Mouse (Mus musculus) liver, embryonic 12.5 days (tissue): ENCODE data around the gene Rac2. TPM values are rescaled to one million over a fixed set of nuclear protein-coding genes. Genes with fewer than 3 reads are reported as not detected.

Experiments
- ATAC-seq: fragments of 200-750 bp; cut with Nextera tagmentation; 2 replicates; pipeline ENCODE4 v1.8.0; 2017; ENCODE audit warnings: moderate number of reproducible peaks, mild to moderate bottlenecking, moderate library complexity
- H3K27ac ChIP-seq: fragments of 300-500 bp; sonication (generic); 2 replicates; pipeline ENCODE4 v1.5.1; 2016; ENCODE audit warnings: mild to moderate bottlenecking
- H3K27me3 ChIP-seq: fragments of 300-500 bp; sonication (generic); replicated peaks from 2 replicates; pipeline ENCODE4 v1.6.1; 2016; ENCODE audit warnings: mild to moderate bottlenecking, moderate library complexity
- H3K36me3 ChIP-seq: fragments of 300-500 bp; sonication (generic); 2 replicates; pipeline ENCODE4 v1.6.1; 2016; ENCODE audit warnings: mild to moderate bottlenecking, moderate library complexity
- H3K4me1 ChIP-seq: fragments of 300-500 bp; sonication (generic); 2 replicates; pipeline ENCODE4 v1.6.1; 2016
- H3K4me2 ChIP-seq: fragments of 300-500 bp; sonication (generic); 2 replicates; pipeline ENCODE4 v1.6.1; 2016; ENCODE audit warnings: mild to moderate bottlenecking, moderate library complexity
- H3K4me3 ChIP-seq: fragments of 300-500 bp; sonication (generic); 2 replicates; pipeline ENCODE4 v1.5.1; 2016; ENCODE audit warnings: mild to moderate bottlenecking, moderate library complexity
- H3K9ac ChIP-seq: fragments of 300-500 bp; sonication (generic); 2 replicates; pipeline ENCODE4 v1.6.1; 2016; ENCODE audit warnings: mild to moderate bottlenecking, moderate library complexity
- H3K9me3 ChIP-seq: fragments of 300-500 bp; sonication (generic); replicated peaks from 2 replicates; pipeline ENCODE4 v1.6.1; 2016; ENCODE audit warnings: mild to moderate bottlenecking, moderate library complexity
- WGBS: fragments of 180-500 bp; shearing (Covaris S2); methylation state at CpG from one replicate; pipeline ENCODE4 v1.1.7; 2016; ENCODE audit not compliant: insufficient replicate concordance; 5-methylcytosine and 5-hydroxymethylcytosine counted together
- polyA plus RNA-seq: library from polyadenylated mRNA; unstranded; fragments of >200 nt; fragmentation: Nextera tagmentation; extraction: Ambion mirVana; gene quantifications from 2 replicates; pipeline ENCODE4 v1.2.1, GENCODE M21; 2016

The Rac2 gene
- polyA plus RNA-seq, 1 experiment from 2014 or later: 90.9 TPM

DNA sequence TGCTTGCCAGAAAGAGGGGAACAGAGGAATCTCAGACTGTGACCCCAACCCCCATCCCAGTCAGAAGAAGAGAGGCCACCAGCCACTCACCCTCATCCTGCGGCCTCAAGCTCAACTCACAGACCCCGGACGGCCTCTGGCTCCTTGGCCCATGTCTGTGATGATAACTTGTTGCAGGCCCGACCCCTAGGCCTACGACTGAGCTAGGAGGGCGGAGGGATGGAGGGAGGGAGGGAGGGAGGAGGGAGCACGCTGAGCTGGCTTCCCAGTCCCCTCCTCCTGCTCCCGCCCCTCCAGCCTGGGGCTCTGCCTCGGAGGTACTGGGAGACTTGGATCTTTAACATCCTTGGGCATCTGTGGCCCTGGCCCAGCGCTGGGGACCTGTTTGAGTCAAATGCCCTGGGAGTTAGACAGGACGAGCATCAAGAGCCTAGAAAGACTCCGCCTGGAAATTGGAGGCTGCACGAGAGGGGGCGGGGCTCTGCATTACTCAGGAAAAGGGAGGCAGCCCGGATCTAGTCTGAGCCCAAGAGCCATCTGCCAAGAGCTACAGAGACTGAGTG lies 43.1 kb downstream of the Rac2 start:
- Histone ChIP-seq H3K4me3 (peak overlapping the region; percentile 34), H3K9me3 (no peaks in the 10 kb centered on the region), H3K4me1 (peaks cover 51% of the 10 kb centered on the region), H3K4me2 (peak overlapping the region; percentile 56), H3K9ac (no peak overlapping the region), H3K27me3 (peaks cover 24% of the 10 kb centered on the region), H3K27ac (peak overlapping the region; percentile 62), H3K36me3 (no peaks in the 10 kb centered on the region)
- ATAC-seq: no peak; the same call in 1 of the 2 replicates
- 8% methylated on average over 15 of the region's 15 CpGs for WGBS

DNA sequence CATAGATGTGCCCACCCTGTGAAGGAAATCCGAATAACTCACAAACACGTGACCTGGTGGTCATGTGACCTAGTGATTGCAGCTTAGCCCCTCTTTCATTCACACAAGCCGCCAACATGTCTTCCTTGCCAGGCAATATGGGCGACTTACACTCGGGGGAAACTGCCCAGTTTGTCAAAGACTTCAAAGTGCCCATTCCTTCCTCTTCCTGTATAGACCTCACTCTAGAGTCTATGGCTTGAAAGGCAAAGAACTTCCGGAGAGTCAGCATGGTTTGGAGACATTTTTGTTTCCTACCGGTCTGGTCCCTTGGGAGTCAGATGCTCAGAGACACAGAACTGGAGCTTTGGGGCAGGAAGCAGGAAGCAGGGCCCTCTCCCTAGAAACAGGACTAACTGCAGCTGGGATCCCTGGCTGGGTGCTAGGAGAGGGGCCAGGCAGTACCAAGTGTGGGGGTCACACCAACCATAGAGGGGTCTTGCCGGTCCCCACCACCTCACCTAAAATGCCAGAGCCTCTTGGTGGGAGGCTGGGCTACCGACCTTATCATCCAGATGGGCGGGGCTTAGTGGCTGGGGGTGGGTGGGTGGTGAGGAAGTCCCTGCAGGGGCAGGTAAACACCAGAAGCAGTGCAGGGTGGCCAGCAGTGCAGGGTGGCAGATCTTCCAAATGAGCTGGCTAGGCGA lies 43.7 kb downstream of the Rac2 start:
- peaks cover 23% of the 10 kb centered on the region for H3K27me3 ChIP-seq
- H3K36me3 ChIP-seq: no peaks in the 10 kb centered on the region
- 25% methylated on average over 11 of the region's 11 CpGs for WGBS
- H3K4me3 ChIP-seq: peak overlapping the region; percentile 34
- H3K4me1 ChIP-seq: peaks cover 51% of the 10 kb centered on the region
- H3K9me3 ChIP-seq: no peaks in the 10 kb centered on the region
- no peak for ATAC-seq
- peak overlapping the region; percentile 56 for H3K4me2 ChIP-seq
- H3K27ac ChIP-seq: peak overlapping the region; percentile 62
- H3K9ac ChIP-seq: peak overlapping the region; percentile 22; the same call in 1 of the 2 replicates

DNA sequence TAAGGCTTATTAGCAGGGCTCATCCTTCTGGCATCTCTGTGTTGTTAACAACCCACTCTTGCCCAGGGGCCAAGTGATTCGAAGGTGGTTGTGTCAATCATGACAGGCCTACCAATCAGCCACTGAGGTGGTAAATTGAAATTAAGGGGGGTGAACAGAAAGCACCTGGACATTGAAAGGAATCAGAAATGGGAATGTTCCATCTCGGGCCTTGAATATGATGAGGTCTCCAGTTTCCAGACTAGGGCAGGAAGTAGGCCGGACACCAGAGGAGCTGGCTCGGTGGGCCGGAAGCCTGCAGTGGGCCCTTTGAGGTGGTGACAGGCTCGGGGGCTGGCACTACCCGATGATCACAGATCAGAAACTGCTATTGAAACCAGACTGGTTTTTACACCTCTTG lies 44.6 kb downstream of the Rac2 start:
- H3K9ac ChIP-seq: no peak overlapping the region
- no peaks in the 10 kb centered on the region for H3K36me3 ChIP-seq
- no peak for ATAC-seq
- H3K27me3 ChIP-seq: peaks cover 20% of the 10 kb centered on the region
- 54% methylated on average over 7 of the region's 7 CpGs for WGBS
- no peak overlapping the region for H3K4me2 ChIP-seq
- H3K4me1 ChIP-seq: peaks cover 44% of the 10 kb centered on the region
- no peak overlapping the region for H3K27ac ChIP-seq
- H3K4me3 ChIP-seq: no peak overlapping the region
- H3K9me3 ChIP-seq: no peaks in the 10 kb centered on the region

DNA sequence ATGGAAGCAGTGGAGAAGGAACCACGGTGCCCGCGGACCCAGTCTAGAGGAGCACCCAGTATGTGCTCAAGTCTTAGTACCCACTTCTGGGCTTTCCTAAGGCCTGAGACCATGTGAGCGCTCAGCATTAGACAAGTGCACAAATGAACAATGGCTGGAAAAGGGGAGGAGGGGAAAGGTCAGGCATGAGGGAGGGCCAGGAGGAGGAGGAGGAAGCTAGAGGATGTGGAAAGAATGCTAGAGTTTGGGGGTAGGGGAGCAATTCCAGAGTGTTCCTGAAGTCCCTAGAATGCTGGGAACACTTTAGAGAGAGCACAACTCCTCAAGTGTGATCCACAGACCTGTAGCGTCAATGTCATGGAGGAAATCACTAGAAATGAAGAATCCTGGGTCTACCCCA lies 48.4 kb downstream of the Rac2 start:
- Histone ChIP-seq H3K4me1 (peaks cover 13% of the 10 kb centered on the region), H3K27ac (no peak overlapping the region), H3K4me3 (no peak overlapping the region), H3K36me3 (no peaks in the 10 kb centered on the region), H3K4me2 (no peak overlapping the region), H3K27me3 (no peaks in the 10 kb centered on the region), H3K9ac (no peak overlapping the region), H3K9me3 (no peaks in the 10 kb centered on the region)
- 85% methylated on average over 5 of the region's 5 CpGs for WGBS
- ATAC-seq: no peak

DNA sequence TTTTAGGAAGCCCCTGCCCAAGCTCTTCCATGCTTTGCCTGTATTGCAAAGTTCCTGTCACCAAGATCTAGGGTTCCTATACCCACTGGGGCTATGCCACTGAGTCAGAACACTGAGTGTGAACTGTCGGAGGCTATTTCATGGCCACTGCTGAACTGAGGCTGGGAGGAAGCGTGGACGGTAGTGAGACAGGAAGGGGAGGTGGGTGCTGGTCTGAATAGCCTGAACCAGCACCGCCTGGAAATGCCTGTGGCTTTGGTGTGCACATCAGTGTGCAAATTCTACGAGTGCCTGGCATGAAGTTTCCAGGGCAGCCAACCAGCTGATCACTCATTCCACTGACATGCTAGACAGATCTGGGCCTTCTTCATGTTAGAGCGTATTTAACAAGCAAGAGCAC lies 50.7 kb downstream of the Rac2 start:
- H3K9ac ChIP-seq: no peak overlapping the region
- H3K36me3 ChIP-seq: no peaks in the 10 kb centered on the region
- H3K27ac ChIP-seq: no peak overlapping the region
- H3K27me3 ChIP-seq: no peaks in the 10 kb centered on the region
- H3K9me3 ChIP-seq: no peaks in the 10 kb centered on the region
- no peak overlapping the region for H3K4me3 ChIP-seq
- H3K4me2 ChIP-seq: no peak overlapping the region
- no peaks in the 10 kb centered on the region; the same call in 1 of the 2 replicates for H3K4me1 ChIP-seq
- WGBS: 44% methylated on average over 6 of the region's 6 CpGs
- ATAC-seq: no peak

DNA sequence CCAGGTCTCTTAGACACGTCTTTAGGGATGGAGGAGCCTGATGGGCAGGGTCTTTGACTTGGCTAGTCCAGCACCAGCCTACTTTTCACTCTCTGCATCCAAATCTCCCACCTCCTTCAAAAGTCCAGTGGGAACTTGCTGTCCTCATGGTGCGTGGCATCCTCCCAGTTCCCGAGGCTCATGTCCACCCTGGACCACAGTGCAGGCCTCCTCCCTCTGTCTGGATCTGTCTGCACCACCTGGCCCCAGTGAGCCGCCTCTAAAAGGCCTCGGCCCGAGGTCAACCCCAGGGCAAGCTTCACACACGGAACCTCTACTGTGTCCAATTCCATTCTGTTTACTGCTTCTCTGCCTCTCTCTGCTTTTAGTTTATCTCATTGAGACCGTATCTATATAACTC lies 51.3 kb downstream of the Rac2 start:
- H3K4me2 ChIP-seq: no peak overlapping the region
- H3K27me3 ChIP-seq: no peaks in the 10 kb centered on the region
- no peak overlapping the region for H3K9ac ChIP-seq
- H3K27ac ChIP-seq: no peak overlapping the region
- H3K4me1 ChIP-seq: no peaks in the 10 kb centered on the region; the same call in 1 of the 2 replicates
- WGBS: 62% methylated on average over 8 of the region's 8 CpGs
- no peaks in the 10 kb centered on the region for H3K9me3 ChIP-seq
- no peaks in the 10 kb centered on the region for H3K36me3 ChIP-seq
- H3K4me3 ChIP-seq: no peak overlapping the region
- ATAC-seq: no peak

DNA sequence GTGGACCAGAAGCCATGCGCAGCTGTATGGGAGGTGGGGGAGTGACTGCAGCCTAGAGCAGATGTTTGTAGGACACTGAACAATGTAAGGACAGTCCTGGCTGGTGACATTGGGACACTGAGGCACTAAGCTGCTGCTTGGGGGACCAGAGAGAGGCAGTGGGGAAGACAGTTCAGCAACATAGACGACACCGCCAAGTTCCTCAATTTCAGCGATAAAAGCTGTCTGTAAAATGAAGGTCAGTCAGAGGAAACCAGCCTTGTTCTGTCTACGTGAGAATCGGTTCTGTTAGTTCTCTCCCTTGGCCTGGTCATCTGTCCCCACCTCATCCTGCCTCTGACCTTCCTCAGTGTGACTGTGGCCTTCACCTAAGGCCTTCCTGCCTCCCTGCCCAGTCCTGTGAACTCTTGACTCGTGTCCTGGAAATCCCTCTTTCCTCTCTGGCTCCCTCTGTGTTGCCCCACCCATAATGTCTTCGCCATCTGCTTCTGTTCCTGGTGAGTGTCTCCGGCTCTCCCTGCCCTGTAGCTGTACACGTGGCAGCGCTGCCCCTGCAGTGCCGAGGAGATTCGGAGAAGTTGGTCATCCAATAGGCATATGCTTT lies 52.4 kb downstream of the Rac2 start:
- Histone ChIP-seq H3K9ac (no peak overlapping the region), H3K4me1 (no peaks in the 10 kb centered on the region), H3K27me3 (no peaks in the 10 kb centered on the region), H3K36me3 (no peaks in the 10 kb centered on the region), H3K9me3 (no peaks in the 10 kb centered on the region), H3K27ac (no peak overlapping the region), H3K4me2 (no peak overlapping the region), H3K4me3 (no peak overlapping the region)
- WGBS: 46% methylated on average over 13 of the region's 13 CpGs
- no peak for ATAC-seq

DNA sequence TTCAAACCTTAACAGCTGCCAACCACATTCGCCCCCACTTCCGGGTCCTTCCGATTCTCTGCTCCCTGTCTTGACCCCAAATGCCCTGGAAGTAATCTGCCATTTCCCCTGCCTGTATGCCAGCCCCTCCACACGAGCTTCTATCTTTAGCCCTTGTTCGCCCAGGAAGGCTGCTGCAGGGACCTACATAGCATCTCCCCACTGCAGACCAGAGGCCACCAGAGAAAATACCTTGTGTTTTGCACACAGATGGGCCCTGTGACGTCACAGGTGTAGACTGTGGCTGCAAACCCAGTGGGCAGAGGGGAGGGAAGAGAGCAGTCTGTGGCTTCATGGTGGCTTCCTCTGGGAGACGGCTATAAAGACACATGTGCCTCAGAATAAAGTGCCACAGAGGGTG lies 54.4 kb downstream of the Rac2 start:
- Histone ChIP-seq H3K27ac (no peak overlapping the region), H3K9me3 (no peaks in the 10 kb centered on the region), H3K4me3 (no peak overlapping the region), H3K36me3 (no peaks in the 10 kb centered on the region), H3K9ac (no peak overlapping the region), H3K4me2 (no peak overlapping the region), H3K27me3 (no peaks in the 10 kb centered on the region), H3K4me1 (0 out of 2 replicates have a peak, but pooled peaks cover 5% of the 10 kb centered on the region)
- 55% methylated on average over 7 of the region's 7 CpGs for WGBS
- no peak for ATAC-seq

DNA sequence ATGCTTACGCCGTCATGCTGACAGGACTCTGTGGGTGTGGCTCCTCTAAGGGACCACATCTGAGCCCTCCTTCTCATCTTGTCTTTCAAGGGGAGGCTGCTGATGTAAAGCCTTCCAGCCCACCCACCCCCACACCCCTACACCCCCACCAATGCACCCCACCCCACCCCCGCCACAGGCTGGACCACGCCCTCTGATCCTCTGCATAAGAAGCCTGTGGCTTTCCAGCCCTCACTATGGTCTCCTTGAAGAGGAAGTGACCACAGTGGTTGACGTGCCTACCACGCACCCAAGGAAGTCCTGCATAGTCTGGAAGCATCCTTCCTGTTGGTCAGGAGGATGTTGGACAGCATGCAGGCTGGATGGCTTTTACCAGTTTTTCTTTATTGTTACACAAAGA lies 56.8 kb downstream of the Rac2 start:
- Histone ChIP-seq H3K9me3 (no peaks in the 10 kb centered on the region), H3K4me3 (no peak overlapping the region), H3K9ac (no peak overlapping the region), H3K27ac (no peak overlapping the region), H3K27me3 (no peaks in the 10 kb centered on the region), H3K4me2 (no peak overlapping the region), H3K4me1 (peaks cover 17% of the 10 kb centered on the region), H3K36me3 (no peaks in the 10 kb centered on the region)
- no peak for ATAC-seq
- 30% methylated on average over 6 of the region's 6 CpGs for WGBS

DNA sequence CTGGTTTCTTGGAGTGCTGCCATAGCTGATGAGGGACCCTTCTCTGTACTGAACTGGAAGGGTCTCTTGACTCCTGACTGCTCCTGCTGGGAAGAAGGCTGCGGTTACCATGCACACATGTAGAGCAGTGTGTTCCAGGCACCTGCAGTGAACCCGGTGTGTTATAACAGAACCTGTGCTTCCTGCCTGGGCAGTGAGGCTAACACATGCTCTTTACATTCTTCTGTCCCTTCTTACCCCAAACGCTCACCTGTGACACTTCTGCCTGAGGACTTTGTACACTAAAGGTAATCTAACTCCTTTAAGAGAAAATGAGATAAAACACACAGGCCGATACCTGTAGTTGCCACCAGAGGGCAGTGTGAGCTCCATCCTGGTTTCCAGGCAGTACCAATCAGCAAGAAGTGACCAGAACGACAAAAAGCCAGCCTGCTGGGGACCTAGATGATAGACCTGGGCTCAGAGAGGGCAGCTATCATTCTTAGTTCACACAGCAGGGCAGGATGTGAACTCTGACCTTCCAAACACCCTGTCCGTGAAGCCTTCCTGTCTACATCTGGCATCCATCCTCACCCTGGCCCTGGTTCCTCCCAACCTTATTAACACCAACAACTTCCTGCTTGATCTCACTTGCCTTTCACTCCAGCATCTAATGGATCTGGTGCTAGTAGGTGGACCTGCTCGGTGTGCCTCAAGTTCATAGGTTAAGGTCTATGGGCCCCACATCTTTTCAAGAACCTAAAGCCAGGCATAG lies 58.0 kb downstream of the Rac2 start:
- Histone ChIP-seq H3K27ac (no peak overlapping the region), H3K27me3 (no peaks in the 10 kb centered on the region), H3K4me2 (no peak overlapping the region), H3K36me3 (no peaks in the 10 kb centered on the region), H3K4me1 (peaks cover 26% of the 10 kb centered on the region), H3K9me3 (no peaks in the 10 kb centered on the region), H3K4me3 (no peak overlapping the region), H3K9ac (no peak overlapping the region)
- WGBS: 22% methylated on average over 7 of the region's 7 CpGs
- no peak for ATAC-seq

DNA sequence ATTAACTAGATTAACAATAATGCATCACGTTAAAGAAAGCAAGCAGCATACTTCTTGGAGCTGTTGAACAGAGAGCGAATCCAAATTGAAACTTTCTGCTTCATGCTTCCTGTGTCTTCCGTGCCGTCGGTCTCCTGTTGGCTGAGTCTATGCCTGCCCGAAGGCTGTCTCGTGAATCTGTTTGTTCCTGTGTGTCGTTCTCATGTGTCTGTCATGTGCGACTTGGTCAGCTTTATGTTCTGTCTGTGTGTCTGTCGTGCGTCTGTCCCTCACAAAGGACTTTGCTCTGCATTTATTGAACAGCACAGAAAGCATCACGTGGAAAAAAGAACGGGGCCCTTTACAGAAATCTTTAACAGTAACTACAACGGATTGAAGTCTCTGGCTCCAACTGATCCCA lies 59.6 kb downstream of the Rac2 start:
- Histone ChIP-seq H3K27ac (no peak overlapping the region), H3K9me3 (no peaks in the 10 kb centered on the region), H3K4me3 (no peak overlapping the region), H3K9ac (no peak overlapping the region), H3K27me3 (no peaks in the 10 kb centered on the region), H3K36me3 (no peaks in the 10 kb centered on the region), H3K4me2 (no peak overlapping the region), H3K4me1 (peaks cover 26% of the 10 kb centered on the region)
- WGBS: 74% methylated on average over 14 of the region's 14 CpGs
- no peak for ATAC-seq

DNA sequence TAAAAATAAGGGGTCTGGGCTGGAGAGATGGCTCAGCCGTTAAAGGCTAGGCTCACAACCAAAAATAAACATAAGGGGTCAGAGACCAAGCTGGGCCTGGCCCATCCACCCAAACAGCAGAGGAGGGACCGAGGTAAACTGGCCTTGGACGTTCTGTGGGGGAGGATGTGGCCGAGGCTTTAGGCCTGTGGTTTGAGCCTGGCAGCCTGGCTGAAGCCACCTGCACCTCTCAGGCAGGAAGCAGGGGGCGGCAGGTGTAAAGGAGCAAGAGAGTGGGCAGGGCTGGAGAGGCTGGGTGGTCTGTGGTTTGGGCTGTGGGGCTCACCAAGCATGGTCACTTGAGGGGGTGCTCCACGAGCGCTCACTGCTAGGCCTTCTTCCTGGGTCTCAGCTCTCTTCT lies 60.6 kb downstream of the Rac2 start:
- 56% methylated on average over 7 of the region's 7 CpGs for WGBS
- peak; percentile 28; the same call in 1 of the 2 replicates for ATAC-seq
- Histone ChIP-seq H3K9me3 (no peaks in the 10 kb centered on the region), H3K27me3 (no peaks in the 10 kb centered on the region), H3K27ac (peak overlapping the region; percentile 14; the same call in 1 of the 2 replicates), H3K4me3 (no peak overlapping the region), H3K4me2 (no peak overlapping the region), H3K9ac (no peak overlapping the region), H3K4me1 (peaks cover 26% of the 10 kb centered on the region), H3K36me3 (no peaks in the 10 kb centered on the region)
